Mouse (Mus musculus) adrenal gland, postnatal 36 days (tissue): ENCODE measurements around the gene Ttn. TPM values are rescaled to one million over a fixed set of nuclear protein-coding genes. Genes with fewer than 3 reads are reported as not detected.

ENCODE experiments used
- DNase-seq, 2 experiments: peaks; one replicate each; pipeline ENCODE4 v3.0.0; 2021; ENCODE audit warnings: mixed read lengths in 1 of 2
- total RNA-seq, 2 experiments: library from RNA; stranded (reverse); gene quantifications; 2 replicates each; pipeline ENCODE4 v1.2.3; 2021

The Ttn gene
- total RNA-seq, 2 experiments from 2014 or later = 0.10 to 1.1 TPM

DNA sequence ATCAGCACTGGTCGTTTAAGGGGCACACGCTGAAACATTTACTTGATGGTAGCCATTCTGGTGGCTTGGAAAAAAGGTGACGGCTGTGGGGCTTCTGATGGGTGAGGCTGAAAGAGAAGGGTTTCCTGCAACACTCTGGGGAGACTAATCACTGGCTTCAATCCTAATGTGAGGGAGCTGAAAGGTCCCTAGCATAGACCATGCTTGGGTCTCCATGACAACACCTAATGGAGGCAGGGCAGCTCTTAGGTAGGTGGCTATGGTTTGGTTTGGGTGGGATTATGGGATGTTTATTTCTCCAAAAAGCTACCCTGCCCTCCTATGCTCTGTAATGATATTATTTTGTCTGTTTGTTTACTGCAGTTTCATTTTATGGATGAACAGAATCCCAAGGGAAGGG is 326.9 kb downstream of the Ttn start:
- DNase-seq = no peak

DNA sequence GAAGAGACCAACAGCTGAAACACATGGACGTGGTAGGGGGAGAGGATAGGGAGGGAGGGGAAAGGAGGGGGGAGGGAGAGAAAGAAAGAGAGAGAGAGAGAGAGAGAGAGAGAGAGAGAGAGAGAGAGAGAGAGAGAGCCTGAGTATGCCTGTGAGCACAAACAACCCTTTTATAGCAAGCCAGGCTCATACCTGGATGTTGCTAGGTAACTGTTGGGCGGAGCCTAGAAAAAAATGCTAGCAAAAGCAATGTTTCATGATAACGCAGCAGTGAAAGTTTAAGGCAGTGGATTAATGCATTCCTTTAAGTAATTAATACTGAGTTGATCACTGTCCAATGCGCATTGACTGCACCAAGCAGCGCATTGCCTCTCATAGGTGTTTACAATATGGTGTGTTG is 327.7 kb downstream of the Ttn start:
- DNase-seq = no peak

Other genes with a start within 250 kb of the Ttn start
- gene Ccdc141, start 188.1 kb upstream of the Ttn start, total RNA-seq = 1 to 10 TPM; 6.2 to 7.6 TPM